Mouse (Mus musculus): ENCODE measurements around the gene Ptprn2. TPM values are rescaled to one million over a fixed set of nuclear protein-coding genes. Genes with fewer than 3 reads are reported as not detected.
A peak's percentile ranks its signal among the peaks of the same experiment; 100 is the strongest.

Gene Ptprn2
- polyA plus RNA-seq, 1 experiment from 2014 or later, result 0.25 TPM

- Histone ChIP-seq H3K36me3 (no peaks in the 10 kb centered on the region), H3K4me3 (replicated peaks) (no peak overlapping the region), H3K4me1 (replicated peaks) (peaks cover 9% of the 10 kb centered on the region), H3K27ac (no peak overlapping the region), H3K4me2 (no peak overlapping the region), H3K9ac (replicated peaks) (no peak overlapping the region), H3K27me3 (peaks cover 8% of the 10 kb centered on the region), H3K9me3 (no peaks in the 10 kb centered on the region)
- no peak for ATAC-seq (ENCODE audit: insufficient number of reproducible peaks, insufficient read depth, low FRiP score, low TSS enrichment, low read depth)
Observed at GRCm38 (mm10) chr12:116646771-116647170, 161.3 kb downstream of the Ptprn2 start.

GRCm38 (mm10) chr12:116648584-116649206, 163.2 kb downstream of the Ptprn2 start:
- WGBS, result 67% methylated on average over 4 of the region's 4 CpGs
- no peak overlapping the region for H3K9ac ChIP-seq (replicated peaks)
- peaks cover 8% of the 10 kb centered on the region; the same call in 1 of the 2 replicates for H3K27me3 ChIP-seq
- no peaks in the 10 kb centered on the region for H3K36me3 ChIP-seq
- H3K9me3 ChIP-seq, result no peaks in the 10 kb centered on the region
- no peak overlapping the region for H3K4me2 ChIP-seq
- H3K4me3 ChIP-seq (replicated peaks), result no peak overlapping the region
- peak; percentile 40 for ATAC-seq (ENCODE audit: insufficient number of reproducible peaks, insufficient read depth, low FRiP score, low TSS enrichment, low read depth)
- H3K4me1 ChIP-seq (replicated peaks), result no peaks in the 10 kb centered on the region
- no peak overlapping the region for H3K27ac ChIP-seq

- ATAC-seq (ENCODE audit: insufficient number of reproducible peaks, insufficient read depth, low FRiP score, low TSS enrichment, low read depth), result no peak
- 75% methylated on average over 1 of the region's 1 CpGs for WGBS
- no peaks in the 10 kb centered on the region for H3K4me1 ChIP-seq (replicated peaks)
Observed at GRCm38 (mm10) chr12:116653684-116654083, 168.2 kb downstream of the Ptprn2 start.

GRCm38 (mm10) chr12:116660076-116660475, 174.6 kb downstream of the Ptprn2 start:
- WGBS, result 18% methylated on average over 7 of the region's 7 CpGs
- H3K36me3 ChIP-seq, result no peaks in the 10 kb centered on the region
- no peak for ATAC-seq (ENCODE audit: insufficient number of reproducible peaks, insufficient read depth, low FRiP score, low TSS enrichment, low read depth)
- H3K9ac ChIP-seq (replicated peaks), result no peak overlapping the region
- H3K27me3 ChIP-seq, result peaks cover 3% of the 10 kb centered on the region; the same call in 1 of the 2 replicates
- H3K4me2 ChIP-seq, result no peak overlapping the region
- H3K27ac ChIP-seq, result no peak overlapping the region
- no peak overlapping the region for H3K4me3 ChIP-seq (replicated peaks)
- peaks cover 2% of the 10 kb centered on the region; the same call in 1 of the 2 replicates for H3K4me1 ChIP-seq (replicated peaks)
- H3K9me3 ChIP-seq, result no peaks in the 10 kb centered on the region

More at GRCm38 (mm10) chr12:116653684-116654083, 168.2 kb downstream of the Ptprn2 start:
- Histone ChIP-seq H3K27me3 (peaks cover 3% of the 10 kb centered on the region; the same call in 1 of the 2 replicates), H3K9ac (replicated peaks) (no peak overlapping the region), H3K4me3 (replicated peaks) (no peak overlapping the region), H3K9me3 (no peaks in the 10 kb centered on the region), H3K4me2 (no peak overlapping the region), H3K27ac (no peak overlapping the region), H3K36me3 (no peaks in the 10 kb centered on the region)

GRCm38 (mm10) chr12:116661018-116661417, 175.5 kb downstream of the Ptprn2 start:
- Histone ChIP-seq H3K4me3 (replicated peaks) (no peak overlapping the region), H3K27me3 (peaks cover 3% of the 10 kb centered on the region; the same call in 1 of the 2 replicates), H3K27ac (no peak overlapping the region), H3K4me1 (replicated peaks) (peaks cover 2% of the 10 kb centered on the region; the same call in 1 of the 2 replicates), H3K9me3 (no peaks in the 10 kb centered on the region), H3K4me2 (no peak overlapping the region), H3K9ac (replicated peaks) (no peak overlapping the region), H3K36me3 (no peaks in the 10 kb centered on the region)
- WGBS, result 73% methylated on average over 4 of the region's 4 CpGs
- ATAC-seq (ENCODE audit: insufficient number of reproducible peaks, insufficient read depth, low FRiP score, low TSS enrichment, low read depth), result no peak

GRCm38 (mm10) chr12:116677701-116678100, 192.2 kb downstream of the Ptprn2 start:
- no peak for ATAC-seq (ENCODE audit: insufficient number of reproducible peaks, insufficient read depth, low FRiP score, low TSS enrichment, low read depth)
- Histone ChIP-seq H3K4me3 (replicated peaks) (no peak overlapping the region), H3K4me1 (replicated peaks) (no peaks in the 10 kb centered on the region)

GRCm38 (mm10) chr12:116689832-116690231, 204.3 kb downstream of the Ptprn2 start:
- Histone ChIP-seq H3K9ac (replicated peaks) (no peak overlapping the region), H3K27ac (no peak overlapping the region), H3K36me3 (no peaks in the 10 kb centered on the region), H3K27me3 (no peaks in the 10 kb centered on the region), H3K4me1 (replicated peaks) (no peaks in the 10 kb centered on the region), H3K4me3 (replicated peaks) (no peak overlapping the region), H3K9me3 (no peaks in the 10 kb centered on the region), H3K4me2 (no peak overlapping the region)
- no peak for ATAC-seq (ENCODE audit: insufficient number of reproducible peaks, insufficient read depth, low FRiP score, low TSS enrichment, low read depth)
- WGBS, result 90% methylated on average over 2 of the region's 2 CpGs

More at GRCm38 (mm10) chr12:116677701-116678100, 192.2 kb downstream of the Ptprn2 start:
- H3K4me2 ChIP-seq, result no peak overlapping the region
- no peaks in the 10 kb centered on the region for H3K36me3 ChIP-seq
- H3K27ac ChIP-seq, result no peak overlapping the region
- no peak overlapping the region for H3K9ac ChIP-seq (replicated peaks)
- H3K9me3 ChIP-seq, result no peaks in the 10 kb centered on the region
- no peaks in the 10 kb centered on the region for H3K27me3 ChIP-seq
- 75% methylated on average over 3 of the region's 3 CpGs for WGBS

- H3K4me2 ChIP-seq, result no peak overlapping the region
- H3K27ac ChIP-seq, result no peak overlapping the region
- H3K9me3 ChIP-seq, result no peaks in the 10 kb centered on the region
- no peaks in the 10 kb centered on the region for H3K4me1 ChIP-seq (replicated peaks)
- WGBS, result 78% methylated on average over 5 of the region's 5 CpGs
- H3K27me3 ChIP-seq, result no peaks in the 10 kb centered on the region
- no peak overlapping the region for H3K9ac ChIP-seq (replicated peaks)
- ATAC-seq (ENCODE audit: insufficient number of reproducible peaks, insufficient read depth, low FRiP score, low TSS enrichment, low read depth), result no peak
- no peaks in the 10 kb centered on the region for H3K36me3 ChIP-seq
- no peak overlapping the region for H3K4me3 ChIP-seq (replicated peaks)
Observed at GRCm38 (mm10) chr12:116709535-116709934, 224.0 kb downstream of the Ptprn2 start.

GRCm38 (mm10) chr12:116710716-116711115, 225.2 kb downstream of the Ptprn2 start:
- ATAC-seq (ENCODE audit: insufficient number of reproducible peaks, insufficient read depth, low FRiP score, low TSS enrichment, low read depth), result no peak
- Histone ChIP-seq H3K9ac (replicated peaks) (no peak overlapping the region), H3K27ac (no peak overlapping the region), H3K27me3 (no peaks in the 10 kb centered on the region), H3K4me1 (replicated peaks) (no peaks in the 10 kb centered on the region), H3K4me3 (replicated peaks) (no peak overlapping the region), H3K9me3 (no peaks in the 10 kb centered on the region), H3K4me2 (no peak overlapping the region), H3K36me3 (no peaks in the 10 kb centered on the region)
- 79% methylated on average over 3 of the region's 3 CpGs for WGBS

- no peak for ATAC-seq (ENCODE audit: insufficient number of reproducible peaks, insufficient read depth, low FRiP score, low TSS enrichment, low read depth)
- 96% methylated on average over 6 of the region's 6 CpGs for WGBS
Observed at GRCm38 (mm10) chr12:116711133-116711532, 225.6 kb downstream of the Ptprn2 start.

GRCm38 (mm10) chr12:116713096-116713495, 227.6 kb downstream of the Ptprn2 start:
- H3K27ac ChIP-seq, result no peak overlapping the region
- no peak overlapping the region for H3K4me3 ChIP-seq (replicated peaks)
- no peak overlapping the region for H3K4me2 ChIP-seq
- H3K9ac ChIP-seq (replicated peaks), result no peak overlapping the region
- no peaks in the 10 kb centered on the region for H3K4me1 ChIP-seq (replicated peaks)
- no peaks in the 10 kb centered on the region for H3K36me3 ChIP-seq
- ATAC-seq (ENCODE audit: insufficient number of reproducible peaks, insufficient read depth, low FRiP score, low TSS enrichment, low read depth), result no peak
- H3K27me3 ChIP-seq, result no peaks in the 10 kb centered on the region
- H3K9me3 ChIP-seq, result no peaks in the 10 kb centered on the region

More at GRCm38 (mm10) chr12:116711133-116711532, 225.6 kb downstream of the Ptprn2 start:
- Histone ChIP-seq H3K9ac (replicated peaks) (no peak overlapping the region), H3K36me3 (no peaks in the 10 kb centered on the region), H3K4me2 (no peak overlapping the region), H3K4me3 (replicated peaks) (no peak overlapping the region), H3K27me3 (no peaks in the 10 kb centered on the region), H3K4me1 (replicated peaks) (no peaks in the 10 kb centered on the region), H3K9me3 (no peaks in the 10 kb centered on the region), H3K27ac (no peak overlapping the region)

- H3K4me3 ChIP-seq (replicated peaks), result no peak overlapping the region
- no peaks in the 10 kb centered on the region for H3K27me3 ChIP-seq
- no peaks in the 10 kb centered on the region for H3K9me3 ChIP-seq
- no peaks in the 10 kb centered on the region for H3K36me3 ChIP-seq
- no peak overlapping the region for H3K27ac ChIP-seq
- H3K9ac ChIP-seq (replicated peaks), result no peak overlapping the region
- H3K4me1 ChIP-seq (replicated peaks), result no peaks in the 10 kb centered on the region
- 85% methylated on average over 2 of the region's 2 CpGs for WGBS
- ATAC-seq (ENCODE audit: insufficient number of reproducible peaks, insufficient read depth, low FRiP score, low TSS enrichment, low read depth), result no peak
- H3K4me2 ChIP-seq, result no peak overlapping the region
Observed at GRCm38 (mm10) chr12:116721062-116721461, 235.5 kb downstream of the Ptprn2 start.

Measured in limb, embryonic 12.5 days (tissue).